Mouse (Mus musculus): ENCODE results near the gene Mob3b. TPM values are rescaled to one million over a fixed set of nuclear protein-coding genes. Genes with fewer than 3 reads are reported as not detected.

The Mob3b gene
- polyA plus RNA-seq, 2 experiments: 1.4 to 2.6 TPM

- Histone ChIP-seq H3K27ac (no peak overlapping the region), H3K9ac (replicated peaks) (no peak overlapping the region), H3K9me3 (ENCODE audit: control insufficient read depth, low read length) (no peaks in the 10 kb centered on the region), H3K4me2 (ENCODE audit: low read depth) (no peak overlapping the region), H3K4me3 (ENCODE audit: insufficient read depth in 1 of 2, low read depth in 2 of 2, low read length in 2 of 2) (no peak overlapping the region), H3K27me3 (ENCODE audit: control insufficient read depth, insufficient read depth, low read length) (no peaks in the 10 kb centered on the region), H3K36me3 (replicated peaks; ENCODE audit: control insufficient read depth, insufficient read depth, low read depth) (no peaks in the 10 kb centered on the region), H3K4me1 (replicated peaks; ENCODE audit: control insufficient read depth in 2 of 2, insufficient read depth in 2 of 2, low read length in 1 of 2) (peaks cover 0 to 18% of the 10 kb centered on the region in 2 experiments; a peak in 3 of 4 replicates)
- no peak for ATAC-seq (ENCODE audit: insufficient read depth)
- TF ChIP-seq CTCF (IDR thresholded peaks at IDR 0.05; ENCODE audit: low read depth) (no peak), EP300 (IDR thresholded peaks at IDR 0.05; ENCODE audit: low read depth) (no peak)
- 79% methylated on average over 4 of the region's 4 CpGs for WGBS (ENCODE audit: insufficient replicate concordance)
- no peak for DNase-seq (ENCODE audit: low read depth in 3 of 3, low spot score in 3 of 3)
Observed at GRCm38 (mm10) chr4:35133411-35133810, 23.9 kb downstream of the Mob3b start.

- Histone ChIP-seq H3K27ac (no peak overlapping the region), H3K4me3 (ENCODE audit: insufficient read depth in 1 of 2, low read depth in 2 of 2, low read length in 2 of 2) (no peak overlapping the region), H3K4me1 (replicated peaks; ENCODE audit: control insufficient read depth in 2 of 2, insufficient read depth in 2 of 2, low read length in 1 of 2) (peaks cover 0 to 12% of the 10 kb centered on the region in 2 experiments; a peak in 2 of 4 replicates), H3K9me3 (ENCODE audit: control insufficient read depth, low read length) (no peaks in the 10 kb centered on the region), H3K4me2 (ENCODE audit: low read depth) (no peak overlapping the region), H3K9ac (replicated peaks) (no peak overlapping the region), H3K27me3 (ENCODE audit: control insufficient read depth, insufficient read depth, low read length) (no peaks in the 10 kb centered on the region), H3K36me3 (replicated peaks; ENCODE audit: control insufficient read depth, insufficient read depth, low read depth) (no peaks in the 10 kb centered on the region)
- TF ChIP-seq CTCF (IDR thresholded peaks at IDR 0.05; ENCODE audit: low read depth) (no peak), EP300 (IDR thresholded peaks at IDR 0.05; ENCODE audit: low read depth) (no peak)
- DNase-seq (ENCODE audit: low read depth in 3 of 3, low spot score in 3 of 3) (no peak), ATAC-seq (ENCODE audit: insufficient read depth) (no peak)
- WGBS (ENCODE audit: insufficient replicate concordance): 71% methylated on average over 4 of the region's 4 CpGs
Observed at GRCm38 (mm10) chr4:35131592-35131991, 25.7 kb downstream of the Mob3b start.

- H3K27me3 ChIP-seq (ENCODE audit: control insufficient read depth, insufficient read depth, low read length): no peaks in the 10 kb centered on the region
- no peak overlapping the region for H3K27ac ChIP-seq
- no peak overlapping the region for H3K9ac ChIP-seq (replicated peaks)
- peaks cover 0 to 10% of the 10 kb centered on the region in 2 experiments; a peak in 2 of 4 replicates for H3K4me1 ChIP-seq (replicated peaks; ENCODE audit: control insufficient read depth in 2 of 2, insufficient read depth in 2 of 2, low read length in 1 of 2)
- 22% methylated on average over 6 of the region's 6 CpGs for WGBS (ENCODE audit: insufficient replicate concordance)
- no peaks in the 10 kb centered on the region for H3K9me3 ChIP-seq (ENCODE audit: control insufficient read depth, low read length)
- peak in 1 of 3 experiments; percentile 20 for DNase-seq (ENCODE audit: low read depth in 3 of 3, low spot score in 3 of 3)
- H3K36me3 ChIP-seq (replicated peaks; ENCODE audit: control insufficient read depth, insufficient read depth, low read depth): no peaks in the 10 kb centered on the region
- H3K4me2 ChIP-seq (ENCODE audit: low read depth): no peak overlapping the region
- H3K4me3 ChIP-seq (ENCODE audit: insufficient read depth in 1 of 2, low read depth in 2 of 2, low read length in 2 of 2): no peak overlapping the region
- TF ChIP-seq EP300 (IDR thresholded peaks at IDR 0.05; ENCODE audit: low read depth): no peak
- no peak for ATAC-seq (ENCODE audit: insufficient read depth)
Observed at GRCm38 (mm10) chr4:35130411-35130948, 26.8 kb downstream of the Mob3b start.

GRCm38 (mm10) chr4:35127759-35128158, 29.5 kb downstream of the Mob3b start:
- ATAC-seq (ENCODE audit: insufficient read depth) (no peak), DNase-seq (ENCODE audit: low read depth in 3 of 3, low spot score in 3 of 3) (no peak)
- Histone ChIP-seq H3K9me3 (ENCODE audit: control insufficient read depth, low read length) (no peaks in the 10 kb centered on the region), H3K4me1 (replicated peaks; ENCODE audit: control insufficient read depth in 2 of 2, insufficient read depth in 2 of 2, low read length in 1 of 2) (peaks cover 0 to 10% of the 10 kb centered on the region in 2 experiments; a peak in 2 of 4 replicates), H3K27me3 (ENCODE audit: control insufficient read depth, insufficient read depth, low read length) (no peaks in the 10 kb centered on the region), H3K4me2 (ENCODE audit: low read depth) (no peak overlapping the region), H3K4me3 (ENCODE audit: insufficient read depth in 1 of 2, low read depth in 2 of 2, low read length in 2 of 2) (no peak overlapping the region), H3K27ac (no peak overlapping the region), H3K9ac (replicated peaks) (no peak overlapping the region), H3K36me3 (replicated peaks; ENCODE audit: control insufficient read depth, insufficient read depth, low read depth) (no peaks in the 10 kb centered on the region)
- no peak for TF ChIP-seq CTCF (IDR thresholded peaks at IDR 0.05; ENCODE audit: low read depth)
- TF ChIP-seq EP300 (IDR thresholded peaks at IDR 0.05; ENCODE audit: low read depth): no peak
- 55% methylated on average over 6 of the region's 6 CpGs for WGBS (ENCODE audit: insufficient replicate concordance)

GRCm38 (mm10) chr4:35126776-35127175, 30.5 kb downstream of the Mob3b start:
- 63% methylated on average over 9 of the region's 9 CpGs for WGBS (ENCODE audit: insufficient replicate concordance)
- Histone ChIP-seq H3K9ac (replicated peaks) (no peak overlapping the region), H3K4me1 (replicated peaks; ENCODE audit: control insufficient read depth in 2 of 2, insufficient read depth in 2 of 2, low read length in 1 of 2) (peaks cover 0 to 10% of the 10 kb centered on the region in 2 experiments; a peak in 2 of 4 replicates), H3K4me2 (ENCODE audit: low read depth) (no peak overlapping the region), H3K27me3 (ENCODE audit: control insufficient read depth, insufficient read depth, low read length) (no peaks in the 10 kb centered on the region), H3K36me3 (replicated peaks; ENCODE audit: control insufficient read depth, insufficient read depth, low read depth) (no peaks in the 10 kb centered on the region), H3K9me3 (ENCODE audit: control insufficient read depth, low read length) (no peaks in the 10 kb centered on the region), H3K27ac (no peak overlapping the region), H3K4me3 (ENCODE audit: insufficient read depth in 1 of 2, low read depth in 2 of 2, low read length in 2 of 2) (no peak overlapping the region)
- no peak for TF ChIP-seq CTCF (IDR thresholded peaks at IDR 0.05; ENCODE audit: low read depth)
- TF ChIP-seq EP300 (IDR thresholded peaks at IDR 0.05; ENCODE audit: low read depth): no peak
- ATAC-seq (ENCODE audit: insufficient read depth) (no peak), DNase-seq (ENCODE audit: low read depth in 3 of 3, low spot score in 3 of 3) (no peak)
